Mouse (Mus musculus) MEL (cell line): ENCODE results near the gene Ntn1. TPM values are rescaled to one million over a fixed set of nuclear protein-coding genes. Genes with fewer than 3 reads are reported as not detected.

ENCODE experiments used
- DNase-seq: peaks from one replicate; pipeline ENCODE4 v3.0.0; 2011; ENCODE audit warnings: low read depth, low spot score
- H3K27ac ChIP-seq: 2 replicates; pipeline ENCODE4 v1.5.1; 2012; ENCODE audit warnings: low read depth, mild to moderate bottlenecking, control low read depth, low read length, moderate library complexity; ENCODE audit not compliant: control insufficient read depth
- H3K27me3 ChIP-seq, 2 experiments: fragments of 150-350 bp in 1 of 2; sonication (generic) in 1 of 2; 2 replicates each; pipeline ENCODE4 v1.6.1; 2012; ENCODE audit warnings: low read length in 2 of 2, mild to moderate bottlenecking in 2 of 2, improper control_type of control experiment in 1 of 2, moderate library complexity in 1 of 2; ENCODE audit not compliant: insufficient read depth in 2 of 2, control insufficient read depth in 1 of 2
- H3K36me3 ChIP-seq, 2 experiments: 2 replicates each; pipeline ENCODE4 v1.6.1; 2012 to 2014; ENCODE audit warnings: low read length in 2 of 2, improper control_type of control experiment in 1 of 2, inconsistent platforms in 1 of 2, mild to moderate bottlenecking in 1 of 2; ENCODE audit not compliant: insufficient read depth in 2 of 2, control insufficient read depth in 1 of 2
- H3K4me1 ChIP-seq, 2 experiments: fragments of 150-350 bp in 1 of 2; sonication (generic) in 1 of 2; 2 replicates each; pipeline ENCODE4 v1.6.1; 2012; ENCODE audit warnings: low read length in 2 of 2, improper control_type of control experiment in 1 of 2, mild to moderate bottlenecking in 1 of 2; ENCODE audit not compliant: insufficient read depth in 2 of 2, control insufficient read depth in 1 of 2
- H3K4me3 ChIP-seq, 2 experiments: fragments of 150-350 bp in 1 of 2; sonication (generic) in 1 of 2; 2 replicates each; pipeline ENCODE4 v1.5.1; 2012; ENCODE audit warnings: low read depth in 2 of 2, low read length in 2 of 2, mild to moderate bottlenecking in 2 of 2, moderate library complexity in 2 of 2, control low read depth in 1 of 2, improper control_type of control experiment in 1 of 2; ENCODE audit not compliant: control insufficient read depth in 1 of 2, insufficient read depth in 1 of 2
- H3K79me2 ChIP-seq: 2 replicates; pipeline ENCODE4 v1.6.1; 2012; ENCODE audit warnings: mild to moderate bottlenecking, low read length, moderate library complexity; ENCODE audit not compliant: control insufficient read depth, poor library complexity, insufficient read depth
- H3K9ac ChIP-seq: 2 replicates; pipeline ENCODE4 v1.6.1; 2012; ENCODE audit warnings: low read depth, mild to moderate bottlenecking, control low read depth, low read length, moderate library complexity; ENCODE audit not compliant: control insufficient read depth, poor library complexity, severe bottlenecking
- H3K9me3 ChIP-seq: fragments of 150-350 bp; sonication (generic); replicated peaks from 2 replicates; pipeline ENCODE4 v1.6.1; 2012; ENCODE audit warnings: mild to moderate bottlenecking, low read length, improper control_type of control experiment, moderate library complexity; ENCODE audit not compliant: insufficient read depth
- CHD1 ChIP-seq: IDR thresholded peaks from 2 replicates; pipeline ENCODE4 v1.6.1; 2012; ENCODE audit warnings: low read depth, mild to moderate bottlenecking, inconsistent platforms, low read length, improper control_type of control experiment
- E2F4 ChIP-seq: IDR thresholded peaks from 2 replicates; pipeline ENCODE4 v1.6.1; 2011; ENCODE audit warnings: low read depth, low read length, improper control_type of control experiment, borderline replicate concordance
- EP300 ChIP-seq, 2 experiments: IDR thresholded peaks; 2 replicates each; pipeline ENCODE4 v1.6.1; 2011; ENCODE audit warnings: improper control_type of control experiment in 2 of 2, low read length in 2 of 2, low read depth in 1 of 2, mild to moderate bottlenecking in 1 of 2
- ETS1 ChIP-seq: IDR thresholded peaks from 2 replicates; pipeline ENCODE4 v1.6.1; 2012; ENCODE audit warnings: low read depth, mild to moderate bottlenecking, inconsistent platforms, low read length, improper control_type of control experiment, moderate library complexity
- GABPA ChIP-seq: IDR thresholded peaks from 2 replicates; pipeline ENCODE4 v1.6.1; 2012; ENCODE audit warnings: low read depth, mild to moderate bottlenecking, inconsistent platforms, low read length, improper control_type of control experiment, moderate library complexity
- HCFC1 ChIP-seq: IDR thresholded peaks from 2 replicates; pipeline ENCODE4 v1.6.1; 2012; ENCODE audit warnings: low read depth, mild to moderate bottlenecking, inconsistent platforms, low read length, improper control_type of control experiment, moderate library complexity
- JUND ChIP-seq: IDR thresholded peaks from 2 replicates; pipeline ENCODE4 v1.6.1; 2011; ENCODE audit warnings: low read depth, mild to moderate bottlenecking, improper control_type of control experiment, low read length
- MAFK ChIP-seq: IDR thresholded peaks from 2 replicates; pipeline ENCODE4 v1.6.1; 2011; ENCODE audit warnings: low read depth, mild to moderate bottlenecking, low read length, improper control_type of control experiment, borderline replicate concordance
- MAX ChIP-seq: IDR thresholded peaks from 2 replicates; pipeline ENCODE4 v1.6.1; 2011; ENCODE audit warnings: low read length, improper control_type of control experiment
- MEF2A ChIP-seq: IDR thresholded peaks from 2 replicates; pipeline ENCODE4 v1.6.1; 2014; ENCODE audit warnings: low read depth, mild to moderate bottlenecking, inconsistent platforms, low read length, improper control_type of control experiment; ENCODE audit not compliant: poor library complexity, insufficient replicate concordance, severe bottlenecking; ENCODE audit errors: extremely low read depth
- NRF1 ChIP-seq: IDR thresholded peaks from 2 replicates; pipeline ENCODE4 v1.6.1; 2014; ENCODE audit warnings: low read depth, mild to moderate bottlenecking, inconsistent platforms, low read length, improper control_type of control experiment, moderate library complexity; ENCODE audit not compliant: poor library complexity, insufficient read depth, severe bottlenecking
- POLR2A ChIP-seq, 2 experiments: IDR thresholded peaks; 2 replicates each; pipeline ENCODE4 v1.6.1; 2011 to 2012; ENCODE audit warnings: low read length in 2 of 2, mild to moderate bottlenecking in 2 of 2, control low read depth in 1 of 2, improper control_type of control experiment in 1 of 2, low read depth in 1 of 2, moderate library complexity in 1 of 2; ENCODE audit not compliant: control insufficient read depth in 1 of 2, insufficient read depth in 1 of 2, poor library complexity in 1 of 2
- POLR2AphosphoS5 ChIP-seq: IDR thresholded peaks from 2 replicates; pipeline ENCODE4 v1.6.1; 2012; ENCODE audit warnings: low read depth, borderline replicate concordance, mild to moderate bottlenecking, inconsistent platforms, low read length, moderate library complexity, mixed read lengths
- RAD21 ChIP-seq: IDR thresholded peaks from 2 replicates; pipeline ENCODE4 v1.6.1; 2011; ENCODE audit warnings: mild to moderate bottlenecking, low read depth, low read length, improper control_type of control experiment
- SIN3A ChIP-seq: IDR thresholded peaks from 2 replicates; pipeline ENCODE4 v1.6.1; 2012; ENCODE audit warnings: low read length, improper control_type of control experiment, inconsistent platforms
- SMC3 ChIP-seq: IDR thresholded peaks from 2 replicates; pipeline ENCODE4 v1.6.1; 2011; ENCODE audit warnings: low read depth, low read length, improper control_type of control experiment
- TAL1 ChIP-seq: IDR thresholded peaks from 2 replicates; pipeline ENCODE4 v1.6.1; 2012; ENCODE audit warnings: mild to moderate bottlenecking, inconsistent platforms, low read length, moderate library complexity, mixed read lengths
- UBTF ChIP-seq: IDR thresholded peaks from 2 replicates; pipeline ENCODE4 v1.6.1; 2012; ENCODE audit warnings: low read depth, mild to moderate bottlenecking, inconsistent platforms, low read length, improper control_type of control experiment, moderate library complexity, borderline replicate concordance; ENCODE audit not compliant: insufficient read depth
- USF1 ChIP-seq: IDR thresholded peaks from 2 replicates; pipeline ENCODE4 v1.6.1; 2014; ENCODE audit warnings: low read depth, mild to moderate bottlenecking, inconsistent platforms, low read length, improper control_type of control experiment, moderate library complexity
- ZC3H11A ChIP-seq: IDR thresholded peaks from 2 replicates; pipeline ENCODE4 v1.6.1; 2012; ENCODE audit warnings: low read depth, mild to moderate bottlenecking, inconsistent platforms, low read length, improper control_type of control experiment
- ZKSCAN1 ChIP-seq: IDR thresholded peaks from 2 replicates; pipeline ENCODE4 v1.6.1; 2012; ENCODE audit warnings: low read depth, mild to moderate bottlenecking, inconsistent platforms, low read length, improper control_type of control experiment, moderate library complexity
- ZMIZ1 ChIP-seq: IDR thresholded peaks from 2 replicates; pipeline ENCODE4 v1.6.1; 2012; ENCODE audit warnings: low read depth, mild to moderate bottlenecking, inconsistent platforms, low read length, improper control_type of control experiment, moderate library complexity
- polyA plus RNA-seq, 2 experiments: library from polyadenylated mRNA; stranded (reverse) in 1 of 2; unstranded in 1 of 2; fragments of >175 nt in 1 of 2; fragments of >200 nt in 1 of 2; gene quantifications; 2 replicates each; pipeline versions ENCODE4 v1.2.1 to v1.2.4; 2012; ENCODE audit warnings: low replicate concordance in 2 of 2, low read depth in 1 of 2; ENCODE audit not compliant: insufficient read length in 2 of 2, insufficient read depth in 1 of 2, missing spikeins in 1 of 2
- total RNA-seq: library from RNA; depleted of rRNA; stranded (reverse); fragments of 300-350 nt; gene quantifications from 2 replicates; pipeline ENCODE4 v1.2.3, GENCODE M21; 2012

The Ntn1 gene
- total and polyA plus RNA-seq, 3 experiments = not detected

DNA sequence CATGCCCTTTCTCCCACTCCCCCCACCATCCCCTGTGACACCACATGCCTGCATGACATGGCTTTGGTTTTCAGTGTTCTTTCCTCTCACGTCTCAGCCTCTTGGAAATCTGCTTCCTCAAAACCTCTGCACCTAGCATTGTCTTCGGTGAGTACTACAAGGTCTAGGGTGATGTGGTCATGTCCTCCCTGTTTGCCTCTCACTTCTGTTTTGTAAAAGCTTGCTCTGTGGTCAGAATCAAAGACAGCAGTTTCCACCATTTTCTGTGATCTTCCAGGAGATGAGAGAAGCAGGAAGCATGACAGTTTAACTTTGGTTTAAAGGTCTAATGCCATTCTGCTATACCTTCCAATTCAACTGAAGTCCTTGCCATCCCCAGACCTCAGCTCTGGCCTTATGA is 46.6 kb upstream of the Ntn1 start:
- H3K9me3 ChIP-seq = no peaks in the 10 kb centered on the region
- H3K79me2 ChIP-seq = no peaks in the 10 kb centered on the region
- no peak overlapping the region for H3K9ac ChIP-seq
- no peaks in the 10 kb centered on the region for H3K27me3 ChIP-seq
- H3K27ac ChIP-seq = no peak overlapping the region
- H3K36me3 ChIP-seq = no peaks in the 10 kb centered on the region
- H3K4me3 ChIP-seq = no peak overlapping the region
- no peaks in the 10 kb centered on the region for H3K4me1 ChIP-seq
- no peak for DNase-seq
- no peak for TF ChIP-seq RAD21
- no peak for TF ChIP-seq MAFK

- DNase-seq = no peak
- Histone ChIP-seq H3K9ac (no peak overlapping the region), H3K36me3 (no peaks in the 10 kb centered on the region), H3K4me3 (no peak overlapping the region), H3K27me3 (no peaks in the 10 kb centered on the region), H3K79me2 (no peaks in the 10 kb centered on the region), H3K27ac (no peak overlapping the region), H3K4me1 (no peaks in the 10 kb centered on the region), H3K9me3 (no peaks in the 10 kb centered on the region)
- TF ChIP-seq E2F4 (no peak), EP300 (IDR thresholded peaks at IDR 0.05; ENCODE audit: low read depth in 1 of 2, low read length in 2 of 2) (no peak), SIN3A (no peak), MAX (no peak), POLR2A (IDR thresholded peaks at IDR 0.05; ENCODE audit: control insufficient read depth in 1 of 2, insufficient read depth in 1 of 2, low read depth in 1 of 2, low read length in 2 of 2, poor library complexity in 1 of 2) (no peak), ZKSCAN1 (no peak)
Observed at GRCm38 (mm10) chr11:68446547-68446946, 45.9 kb upstream of the Ntn1 start.

DNA sequence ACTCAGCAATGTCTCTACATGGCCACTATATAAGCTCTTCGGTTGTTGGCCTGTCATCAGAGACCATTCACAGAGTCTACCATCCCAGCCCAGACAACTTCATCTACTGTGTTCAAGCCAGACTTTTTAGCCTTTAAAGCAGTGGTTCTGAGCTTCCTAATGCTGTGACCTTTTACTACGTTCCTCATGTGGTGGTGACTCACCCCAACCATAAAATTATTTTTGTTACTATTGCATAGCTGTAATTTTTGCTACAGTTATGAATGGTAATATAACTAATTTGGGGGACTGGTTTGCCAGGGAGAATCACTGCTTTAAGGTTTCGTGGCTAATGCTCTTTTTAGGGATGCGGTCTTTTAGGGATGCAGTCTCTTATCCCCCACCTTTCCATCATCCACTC is 45.3 kb upstream of the Ntn1 start:
- Histone ChIP-seq H3K27ac (no peak overlapping the region), H3K27me3 (no peaks in the 10 kb centered on the region), H3K9ac (no peak overlapping the region), H3K9me3 (no peaks in the 10 kb centered on the region), H3K36me3 (no peaks in the 10 kb centered on the region), H3K4me3 (no peak overlapping the region), H3K79me2 (no peaks in the 10 kb centered on the region), H3K4me1 (no peaks in the 10 kb centered on the region)
- no peak for TF ChIP-seq ZMIZ1
- TF ChIP-seq MAFK = no peak
- no peak for TF ChIP-seq HCFC1
- no peak for TF ChIP-seq CHD1
- TF ChIP-seq GABPA = no peak
- TF ChIP-seq ZC3H11A = no peak
- no peak for TF ChIP-seq MEF2A
- TF ChIP-seq UBTF = no peak
- TF ChIP-seq NRF1 = no peak
- no peak for TF ChIP-seq POLR2AphosphoS5
- TF ChIP-seq TAL1 = no peak
- TF ChIP-seq USF1 = no peak
- TF ChIP-seq ETS1 = no peak
- TF ChIP-seq SIN3A = no peak
- TF ChIP-seq ZKSCAN1 = no peak
- TF ChIP-seq SMC3 = no peak
- no peak for TF ChIP-seq JUND
- no peak for DNase-seq
